Mouse (Mus musculus) CH12.LX (cell line): Measurements from ENCODE around the gene Taf15. TPM values are rescaled to one million over a fixed set of nuclear protein-coding genes. Genes with fewer than 3 reads are reported as not detected.

Experiments used
- DNase-seq: peaks from one replicate; pipeline ENCODE4 v3.0.0-alpha.2; 2013; ENCODE audit errors: extremely low read depth
- H3K27ac ChIP-seq: 2 replicates; pipeline ENCODE4 v1.5.1; 2012; ENCODE audit warnings: low read depth, mild to moderate bottlenecking, control low read depth, moderate library complexity; ENCODE audit not compliant: insufficient read depth
- H3K27me3 ChIP-seq: replicated peaks from 2 replicates; pipeline ENCODE3; 2012; ENCODE audit warnings: inconsistent platforms
- H3K36me3 ChIP-seq, 2 experiments: replicated peaks in 1 of 2; 2 replicates each; pipeline versions ENCODE3 to v1.6.1; 2012; ENCODE audit warnings: inconsistent platforms in 1 of 2, low read length in 1 of 2, mild to moderate bottlenecking in 1 of 2, mixed read lengths in 1 of 2, moderate library complexity in 1 of 2; ENCODE audit not compliant: control insufficient read depth in 1 of 2, insufficient read depth in 1 of 2
- H3K4me1 ChIP-seq, 2 experiments: 2 replicates each; pipeline ENCODE4 v1.6.1; 2012; ENCODE audit warnings: inconsistent platforms in 1 of 2, moderate library complexity in 1 of 2; ENCODE audit not compliant: insufficient read depth in 2 of 2, control insufficient read depth in 1 of 2
- H3K4me2 ChIP-seq: 2 replicates; pipeline ENCODE4 v1.6.1; 2012; ENCODE audit warnings: low read depth, mild to moderate bottlenecking, control low read depth; ENCODE audit not compliant: poor library complexity, insufficient read depth, severe bottlenecking
- H3K4me3 ChIP-seq, 3 experiments: fragments of 150-350 bp in 1 of 3; sonication (generic) in 1 of 3; replicated peaks in 1 of 3; 2 replicates each; pipeline versions ENCODE3 to v1.5.1; 2011 to 2012; ENCODE audit warnings: low read depth in 2 of 3, low read length in 2 of 3, mild to moderate bottlenecking in 2 of 3, moderate library complexity in 2 of 3, control low read depth in 1 of 3, improper control_type of control experiment in 1 of 3, inconsistent platforms in 1 of 3, mixed read lengths in 1 of 3; ENCODE audit not compliant: poor library complexity in 1 of 3
- H3K79me2 ChIP-seq: replicated peaks from 2 replicates; pipeline ENCODE4 v1.6.1; 2012; ENCODE audit warnings: mild to moderate bottlenecking, moderate library complexity; ENCODE audit not compliant: control insufficient read depth, poor library complexity, insufficient read depth, severe bottlenecking; ENCODE audit errors: extremely low read depth
- H3K9ac ChIP-seq: 2 replicates; pipeline ENCODE4 v1.6.1; 2012; ENCODE audit warnings: low read depth, mild to moderate bottlenecking, control low read depth, moderate library complexity; ENCODE audit not compliant: insufficient read depth
- H3K9me3 ChIP-seq: replicated peaks from 2 replicates; pipeline ENCODE3; 2012; ENCODE audit warnings: low read length, inconsistent platforms, mixed read lengths
- CHD1 ChIP-seq: IDR thresholded peaks from 2 replicates; pipeline ENCODE4 v1.6.1; 2012; ENCODE audit warnings: low read depth, low read length, improper control_type of control experiment, inconsistent platforms
- CTCF ChIP-seq, 2 experiments: IDR thresholded peaks in 1 of 2; conservative IDR thresholded peaks in 1 of 2; 2 replicates each; pipeline ENCODE4 v1.5.1; 2011 to 2012; ENCODE audit warnings: low read depth in 2 of 2, low read length in 2 of 2, improper control_type of control experiment in 1 of 2, inconsistent platforms in 1 of 2, mild to moderate bottlenecking in 1 of 2, moderate library complexity in 1 of 2
- E2F4 ChIP-seq: IDR thresholded peaks from 2 replicates; pipeline ENCODE4 v1.6.1; 2011; ENCODE audit warnings: low read depth, low read length, improper control_type of control experiment; ENCODE audit not compliant: insufficient replicate concordance
- EP300 ChIP-seq: IDR thresholded peaks from 2 replicates; pipeline ENCODE4 v1.6.1; 2011; ENCODE audit warnings: low read length, improper control_type of control experiment
- GABPA ChIP-seq: IDR thresholded peaks from 2 replicates; pipeline ENCODE4 v1.6.1; 2012; ENCODE audit warnings: low read depth, low read length, improper control_type of control experiment, inconsistent platforms; ENCODE audit not compliant: insufficient replicate concordance
- MAX ChIP-seq: IDR thresholded peaks from 2 replicates; pipeline ENCODE4 v1.6.1; 2011; ENCODE audit warnings: low read length, improper control_type of control experiment
- MXI1 ChIP-seq: IDR thresholded peaks from 2 replicates; pipeline ENCODE4 v1.6.1; 2011; ENCODE audit warnings: mild to moderate bottlenecking, low read depth, low read length, improper control_type of control experiment
- MYC ChIP-seq: IDR thresholded peaks from 2 replicates; pipeline ENCODE4 v1.6.1; 2011; ENCODE audit warnings: low read depth, mild to moderate bottlenecking, improper control_type of control experiment, low read length
- POLR2A ChIP-seq: IDR thresholded peaks from 2 replicates; pipeline ENCODE4 v1.6.1; 2011; ENCODE audit warnings: low read depth, mild to moderate bottlenecking, improper control_type of control experiment, low read length
- RAD21 ChIP-seq: IDR thresholded peaks from 2 replicates; pipeline ENCODE4 v1.6.1; 2011; ENCODE audit warnings: low read depth, mild to moderate bottlenecking, low read length, improper control_type of control experiment, moderate library complexity
- RCOR1 ChIP-seq: conservative IDR thresholded peaks from 2 replicates; pipeline ENCODE4 v1.6.1; 2012; ENCODE audit warnings: low read depth, mild to moderate bottlenecking, inconsistent platforms, low read length, improper control_type of control experiment
- SIN3A ChIP-seq: IDR thresholded peaks from 2 replicates; pipeline ENCODE4 v1.6.1; 2012; ENCODE audit warnings: low read length, improper control_type of control experiment, inconsistent platforms
- ZKSCAN1 ChIP-seq: IDR thresholded peaks from 2 replicates; pipeline ENCODE4 v1.6.1; 2012; ENCODE audit warnings: low read depth, inconsistent platforms, low read length, improper control_type of control experiment, borderline replicate concordance
- ZMIZ1 ChIP-seq: IDR thresholded peaks from 2 replicates; pipeline ENCODE4 v1.6.1; 2012; ENCODE audit warnings: low read depth, mild to moderate bottlenecking, inconsistent platforms, low read length, improper control_type of control experiment
- dilution Hi-C: fragments of 300-500 bp; cut with MboI; formaldehyde crosslinking; loops from 2 replicates; pipeline ENCODE4 v1.14.3; 2020; ENCODE audit warnings: low sequenced_read_pairs; ENCODE audit not compliant: extremely low pct_unique_long_range_greater_than_20kb, extremely low pct_ligation_motif_present
- in situ Hi-C: fragments of 300-500 bp; cut with MboI; formaldehyde crosslinking; loops from 3 replicates; pipeline ENCODE4 v1.14.3; 2019; ENCODE audit warnings: low sequenced_read_pairs, low pct_ligation_motif_present, low pct_unique_long_range_greater_than_20kb, mixed read lengths
- polyA plus RNA-seq: library from polyadenylated mRNA; unstranded; fragments of >175 nt; gene quantifications from 2 replicates; pipeline ENCODE4 v1.2.1, GENCODE M21; 2012; ENCODE audit warnings: low read depth; ENCODE audit not compliant: insufficient read length
- total RNA-seq, 2 experiments: library from RNA; depleted of rRNA; stranded (reverse); fragments of 300-350 nt in 1 of 2; fragments of >200 nt in 1 of 2; gene quantifications; 2 replicates each; pipeline ENCODE4 v1.2.3; 2012 to 2014

Gene Taf15
- total and polyA plus RNA-seq, 3 experiments, result 38.8 to 367 (median 69.8) TPM

- no peak; the same call in none of the 2 replicates for TF ChIP-seq RAD21
- TF ChIP-seq SIN3A, result 0 out of 2 replicates have a peak, but pooled peaks have one; percentile 52
Observed at GRCm38 (mm10) chr11:83424681-83425080, 48.2 kb upstream of the Taf15 start (continued).

- peak overlapping the region; percentile 77 for H3K4me2 ChIP-seq
- no peak overlapping the region for H3K9ac ChIP-seq
- H3K36me3 ChIP-seq, result no peaks in the 10 kb centered on the region
- H3K27me3 ChIP-seq, result peaks cover 71% of the 10 kb centered on the region
- no peaks in the 10 kb centered on the region for H3K9me3 ChIP-seq
- peaks cover 13 to 21% of the 10 kb centered on the region in 2 experiments for H3K4me1 ChIP-seq
- in situ Hi-C loops (loop anchor here (5.0 kb wide), 1 partner anchor 100 kb away; no protein-coding TSS in a partner anchor), dilution Hi-C loops (no loop called here)
- H3K4me3 ChIP-seq, result peak overlapping the region in 2 of 3 experiments; percentile 6 to 43
- no peaks in the 10 kb centered on the region for H3K79me2 ChIP-seq
- TF ChIP-seq MXI1 (peak; percentile 63; the same call in 1 of the 2 replicates), EP300 (no peak), MYC (peak; percentile 87; the same call in 1 of the 2 replicates), POLR2A (peak; percentile 36; the same call in 1 of the 2 replicates), MAX (peak; percentile 88)
- peak; percentile 56 for DNase-seq
- H3K27ac ChIP-seq, result no peak overlapping the region
Observed at GRCm38 (mm10) chr11:83426964-83427363, 45.9 kb upstream of the Taf15 start.

GRCm38 (mm10) chr11:83429355-83429754 lies 43.5 kb upstream of the Taf15 start, which contains the start of gene Gas2l2:
Gene Gas2l2, minus strand, starts transcription at chr11:83429455.
- in situ Hi-C loops, result loop anchor here (5.0 kb wide), 1 partner anchor 102 kb away; no protein-coding TSS in a partner anchor
- no peak within 1 kb of the TSS for H3K4me3 ChIP-seq
- dilution Hi-C loops, result no loop called here
- H3K27me3 ChIP-seq, result peaks cover 75% of the 10 kb centered on the region
- no peaks in the 10 kb centered on the region for H3K36me3 ChIP-seq
- no peak within 1 kb of the TSS for H3K9ac ChIP-seq
- peaks cover 13 to 21% of the 10 kb centered on the region in 2 experiments for H3K4me1 ChIP-seq
- H3K27ac ChIP-seq, result no peak within 1 kb of the TSS
- H3K9me3 ChIP-seq, result no peaks in the 10 kb centered on the region
- no peak for TF ChIP-seq SIN3A
- TF ChIP-seq E2F4, result no peak
- TF ChIP-seq RCOR1, result no peak
- TF ChIP-seq MAX, result no peak
- no peak for TF ChIP-seq CHD1
- no peak for TF ChIP-seq GABPA
- no peak for TF ChIP-seq CTCF (conservative IDR thresholded peaks at IDR 0.05 in 1 of 2, IDR thresholded peaks at IDR 0.05 in 1 of 2; ENCODE audit: low read depth in 2 of 2, low read length in 2 of 2)
- TF ChIP-seq ZKSCAN1, result no peak
- no peak for TF ChIP-seq ZMIZ1
- DNase-seq, result no peak
- H3K4me2 ChIP-seq, result no peak within 1 kb of the TSS
- H3K79me2 ChIP-seq, result no peaks in the 10 kb centered on the region
